Mouse (Mus musculus) layer of hippocampus, postnatal 25 days (tissue): ENCODE measurements at regions not wholly inside any gene's neighbourhood (a gene's known extent, or its start where the extent isn't known, plus 50 kb on each side); places are given as distances from the start of the nearest gene placed in this dataset.

ENCODE experiments used
- DNase-seq, 2 experiments: peaks; one replicate each; pipeline ENCODE4 v3.0.0; 2022; ENCODE audit warnings: mixed read lengths in 2 of 2, low spot score in 1 of 2; ENCODE audit errors: extremely low spot score in 1 of 2

- DNase-seq, result peak; percentile 34 to 35
Measured at GRCm38 (mm10) chr7:76127641-76128111, 102.0 kb upstream of the Agbl1 start.

DNA sequence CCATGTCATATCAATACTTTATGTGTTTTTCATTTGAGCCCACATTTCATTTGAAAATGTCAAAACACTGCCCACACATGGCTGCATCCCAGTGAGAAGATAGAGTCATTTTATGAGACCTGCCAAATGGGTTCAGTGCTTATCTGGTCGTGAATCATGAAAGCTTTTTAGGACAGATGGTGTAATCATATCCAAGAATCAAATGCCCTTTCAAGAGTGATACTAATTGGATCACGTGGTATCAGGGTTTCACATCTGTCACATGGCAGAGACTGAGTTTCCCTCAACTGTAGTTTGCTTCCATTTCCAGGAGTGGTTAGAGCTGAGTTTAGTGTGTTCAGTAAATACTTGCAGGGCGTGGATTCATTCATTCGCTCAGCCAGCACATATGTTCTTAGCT, 87.2 kb upstream of the Agbl1 start:
- no peak for DNase-seq

- no peak for DNase-seq
Measured at GRCm38 (mm10) chr7:76146385-76146784, 83.3 kb upstream of the Agbl1 start.

GRCm38 (mm10) chr7:76156869-76157268, 72.8 kb upstream of the Agbl1 start:
- no peak for DNase-seq

DNA sequence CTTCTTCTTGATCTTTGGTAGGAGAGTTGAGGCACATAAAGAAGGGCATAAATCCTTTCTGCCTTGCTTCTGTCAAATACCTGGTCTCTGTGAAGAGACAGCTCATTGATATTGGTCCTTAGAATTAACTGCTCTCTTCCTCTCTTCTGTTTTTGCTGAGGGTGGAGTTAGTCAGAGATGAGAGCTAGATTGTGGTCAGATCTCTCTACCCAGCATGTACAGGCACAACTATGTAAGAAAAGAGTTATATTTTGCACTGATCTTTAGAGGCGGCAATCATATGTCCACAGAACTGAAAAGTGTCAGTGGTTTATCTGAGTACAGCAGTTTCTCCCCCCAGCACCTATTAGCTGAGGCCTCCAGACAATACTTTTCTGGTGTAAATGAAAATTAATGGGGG, 65.5 kb upstream of the Agbl1 start:
- DNase-seq, result no peak

DNA sequence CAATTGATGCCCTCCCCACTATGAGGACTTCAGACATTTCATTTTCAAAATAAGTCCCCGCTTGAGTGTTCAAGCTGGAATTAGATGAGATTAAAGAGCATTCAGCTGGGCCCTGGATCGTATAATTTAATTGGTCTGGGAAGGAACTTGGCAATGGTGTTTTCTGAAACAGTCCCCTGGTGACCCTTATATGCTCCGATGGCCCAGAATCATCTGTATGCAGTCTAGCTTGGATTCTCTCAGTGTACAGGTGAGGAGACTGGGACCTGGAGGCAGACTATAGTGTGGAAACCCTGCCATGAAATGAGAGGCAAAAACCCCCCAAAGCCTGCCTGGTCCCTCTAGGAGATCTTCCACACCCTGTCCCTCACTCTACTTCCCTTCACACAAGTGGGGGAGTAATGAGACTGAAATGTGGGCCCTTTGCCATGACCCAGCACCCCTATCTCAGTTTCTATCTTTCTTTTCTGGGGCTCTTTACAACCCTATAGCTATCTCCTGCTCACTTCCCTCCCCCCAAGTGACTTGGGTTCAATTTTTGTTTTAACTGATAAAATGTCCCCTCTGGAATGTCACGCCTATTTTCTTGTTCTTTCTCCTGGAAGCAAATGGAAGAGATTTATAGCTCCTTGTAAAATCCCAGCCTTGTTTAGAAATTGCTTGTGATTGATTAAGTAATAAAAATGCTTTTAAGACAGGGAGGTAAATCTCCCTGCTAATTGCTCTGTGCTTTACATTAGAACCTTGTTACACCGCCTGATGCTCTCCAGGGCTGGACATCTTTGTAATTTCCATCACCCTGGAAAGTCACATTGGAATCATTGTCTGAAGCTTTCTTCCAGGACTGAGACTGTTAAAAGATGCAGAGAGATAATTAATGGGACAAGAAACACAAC, 64.7 kb upstream of the Agbl1 start:
- DNase-seq, result no peak

DNA sequence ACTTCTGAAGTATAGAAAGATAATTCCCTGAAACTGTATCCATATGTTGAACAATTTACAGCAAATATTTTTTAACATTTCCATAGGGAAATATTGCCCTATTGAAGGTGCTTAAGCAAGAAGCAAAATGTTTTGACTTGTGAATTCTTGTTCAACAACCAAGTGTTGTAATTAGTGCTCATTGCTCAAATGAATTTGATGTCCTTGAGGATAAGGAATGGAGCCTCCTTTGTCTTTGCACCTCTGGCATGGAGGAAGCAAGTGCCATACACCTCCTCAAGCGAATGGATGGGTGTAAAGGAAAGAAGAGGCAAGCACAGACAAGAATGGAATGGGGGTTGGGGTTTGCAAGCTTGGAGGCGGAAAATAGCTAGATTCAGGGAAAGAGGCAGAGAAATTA, 59.2 kb upstream of the Agbl1 start:
- DNase-seq, result no peak

DNA sequence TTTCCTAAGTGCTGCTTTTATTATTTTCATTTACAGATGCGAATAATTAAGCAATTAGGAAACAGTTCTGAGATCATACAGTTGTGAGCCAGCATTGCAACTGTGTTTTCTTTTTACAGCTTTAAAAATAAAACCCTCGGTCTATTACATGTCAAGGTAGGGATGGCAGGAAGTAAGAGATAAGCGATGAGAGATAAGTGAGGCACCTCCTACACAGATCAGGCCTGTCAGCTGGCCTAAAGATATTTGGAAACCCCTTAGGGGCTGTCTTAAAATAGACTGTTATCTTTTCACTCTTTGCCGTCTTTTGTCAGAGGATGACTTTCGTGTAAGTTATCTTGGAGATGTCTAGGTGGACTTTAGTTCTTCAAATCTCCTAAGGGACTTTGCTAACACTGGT, 53.5 kb upstream of the Agbl1 start:
- DNase-seq, result no peak

- no peak for DNase-seq
Measured at GRCm38 (mm10) chr7:76177420-76177819, 52.3 kb upstream of the Agbl1 start.
